Mouse (Mus musculus) CH12.LX (cell line): ENCODE measurements around the gene Col4a4. TPM values are rescaled to one million over a fixed set of nuclear protein-coding genes. Genes with fewer than 3 reads are reported as not detected.

Experiments
- DNase-seq: peaks from one replicate; pipeline ENCODE4 v3.0.0-alpha.2; 2013; ENCODE audit errors: extremely low read depth
- H3K27ac ChIP-seq: 2 replicates; pipeline ENCODE4 v1.5.1; 2012; ENCODE audit warnings: low read depth, mild to moderate bottlenecking, control low read depth, moderate library complexity; ENCODE audit not compliant: insufficient read depth
- H3K27me3 ChIP-seq: replicated peaks from 2 replicates; pipeline ENCODE3; 2012; ENCODE audit warnings: inconsistent platforms
- H3K36me3 ChIP-seq, 2 experiments: replicated peaks in 1 of 2; 2 replicates each; pipeline versions ENCODE3 to v1.6.1; 2012; ENCODE audit warnings: inconsistent platforms in 1 of 2, low read length in 1 of 2, mild to moderate bottlenecking in 1 of 2, mixed read lengths in 1 of 2, moderate library complexity in 1 of 2; ENCODE audit not compliant: control insufficient read depth in 1 of 2, insufficient read depth in 1 of 2
- H3K4me1 ChIP-seq, 2 experiments: 2 replicates each; pipeline ENCODE4 v1.6.1; 2012; ENCODE audit warnings: inconsistent platforms in 1 of 2, moderate library complexity in 1 of 2; ENCODE audit not compliant: insufficient read depth in 2 of 2, control insufficient read depth in 1 of 2
- H3K4me2 ChIP-seq: 2 replicates; pipeline ENCODE4 v1.6.1; 2012; ENCODE audit warnings: low read depth, mild to moderate bottlenecking, control low read depth; ENCODE audit not compliant: poor library complexity, insufficient read depth, severe bottlenecking
- H3K4me3 ChIP-seq, 3 experiments: fragments of 150-350 bp in 1 of 3; sonication (generic) in 1 of 3; replicated peaks in 1 of 3; 2 replicates each; pipeline versions ENCODE3 to v1.5.1; 2011 to 2012; ENCODE audit warnings: low read depth in 2 of 3, low read length in 2 of 3, mild to moderate bottlenecking in 2 of 3, moderate library complexity in 2 of 3, control low read depth in 1 of 3, improper control_type of control experiment in 1 of 3, inconsistent platforms in 1 of 3, mixed read lengths in 1 of 3; ENCODE audit not compliant: poor library complexity in 1 of 3
- H3K79me2 ChIP-seq: replicated peaks from 2 replicates; pipeline ENCODE4 v1.6.1; 2012; ENCODE audit warnings: mild to moderate bottlenecking, moderate library complexity; ENCODE audit not compliant: control insufficient read depth, poor library complexity, insufficient read depth, severe bottlenecking; ENCODE audit errors: extremely low read depth
- H3K9ac ChIP-seq: 2 replicates; pipeline ENCODE4 v1.6.1; 2012; ENCODE audit warnings: low read depth, mild to moderate bottlenecking, control low read depth, moderate library complexity; ENCODE audit not compliant: insufficient read depth
- H3K9me3 ChIP-seq: replicated peaks from 2 replicates; pipeline ENCODE3; 2012; ENCODE audit warnings: low read length, inconsistent platforms, mixed read lengths
- CHD1 ChIP-seq: IDR thresholded peaks from 2 replicates; pipeline ENCODE4 v1.6.1; 2012; ENCODE audit warnings: low read depth, low read length, improper control_type of control experiment, inconsistent platforms
- CTCF ChIP-seq, 2 experiments: IDR thresholded peaks in 1 of 2; conservative IDR thresholded peaks in 1 of 2; 2 replicates each; pipeline ENCODE4 v1.5.1; 2011 to 2012; ENCODE audit warnings: low read depth in 2 of 2, low read length in 2 of 2, improper control_type of control experiment in 1 of 2, inconsistent platforms in 1 of 2, mild to moderate bottlenecking in 1 of 2, moderate library complexity in 1 of 2
- E2F4 ChIP-seq: IDR thresholded peaks from 2 replicates; pipeline ENCODE4 v1.6.1; 2011; ENCODE audit warnings: low read depth, low read length, improper control_type of control experiment; ENCODE audit not compliant: insufficient replicate concordance
- ELF1 ChIP-seq: IDR thresholded peaks from 2 replicates; pipeline ENCODE4 v1.6.1; 2014; ENCODE audit warnings: low read depth, mild to moderate bottlenecking, inconsistent platforms, low read length, improper control_type of control experiment
- GABPA ChIP-seq: IDR thresholded peaks from 2 replicates; pipeline ENCODE4 v1.6.1; 2012; ENCODE audit warnings: low read depth, low read length, improper control_type of control experiment, inconsistent platforms; ENCODE audit not compliant: insufficient replicate concordance
- IRF4 ChIP-seq: IDR thresholded peaks from 2 replicates; pipeline ENCODE4 v1.6.1; 2014; ENCODE audit warnings: low read depth, mild to moderate bottlenecking, inconsistent platforms, low read length, improper control_type of control experiment
- JUND ChIP-seq: conservative IDR thresholded peaks from 2 replicates; pipeline ENCODE4 v1.6.1; 2011; ENCODE audit warnings: low read depth, low read length, improper control_type of control experiment
- KAT2A ChIP-seq: IDR thresholded peaks from 2 replicates; pipeline ENCODE4 v1.6.1; 2012; ENCODE audit warnings: low read length, improper control_type of control experiment, inconsistent platforms; ENCODE audit not compliant: insufficient replicate concordance
- MAX ChIP-seq: IDR thresholded peaks from 2 replicates; pipeline ENCODE4 v1.6.1; 2011; ENCODE audit warnings: low read length, improper control_type of control experiment
- MEF2A ChIP-seq: IDR thresholded peaks from 2 replicates; pipeline ENCODE4 v1.6.1; 2014; ENCODE audit warnings: low read depth, mild to moderate bottlenecking, inconsistent platforms, low read length, improper control_type of control experiment, borderline replicate concordance
- NELFE ChIP-seq: IDR thresholded peaks from 2 replicates; pipeline ENCODE4 v1.6.1; 2011; ENCODE audit warnings: low read depth, low read length, improper control_type of control experiment
- NRF1 ChIP-seq: IDR thresholded peaks from 2 replicates; pipeline ENCODE4 v1.6.1; 2014; ENCODE audit warnings: low read depth, mild to moderate bottlenecking, inconsistent platforms, low read length, improper control_type of control experiment, moderate library complexity
- POLR2AphosphoS2 ChIP-seq: IDR thresholded peaks from 2 replicates; pipeline ENCODE4 v1.6.1; 2011; ENCODE audit warnings: low read depth, low read length, improper control_type of control experiment
- RAD21 ChIP-seq: IDR thresholded peaks from 2 replicates; pipeline ENCODE4 v1.6.1; 2011; ENCODE audit warnings: low read depth, mild to moderate bottlenecking, low read length, improper control_type of control experiment, moderate library complexity
- SIN3A ChIP-seq: IDR thresholded peaks from 2 replicates; pipeline ENCODE4 v1.6.1; 2012; ENCODE audit warnings: low read length, improper control_type of control experiment, inconsistent platforms
- SMC3 ChIP-seq: IDR thresholded peaks from 2 replicates; pipeline ENCODE4 v1.6.1; 2011; ENCODE audit warnings: low read depth, low read length, improper control_type of control experiment
- TBP ChIP-seq: conservative IDR thresholded peaks from 2 replicates; pipeline ENCODE4 v1.6.1; 2011; ENCODE audit warnings: low read depth, low read length, improper control_type of control experiment
- TCF12 ChIP-seq: IDR thresholded peaks from 2 replicates; pipeline ENCODE4 v1.6.1; 2014; ENCODE audit warnings: low read depth, mild to moderate bottlenecking, inconsistent platforms, low read length, improper control_type of control experiment
- UBTF ChIP-seq: IDR thresholded peaks from 2 replicates; pipeline ENCODE4 v1.6.1; 2012; ENCODE audit warnings: low read depth, mild to moderate bottlenecking, inconsistent platforms, low read length, improper control_type of control experiment, moderate library complexity
- ZMIZ1 ChIP-seq: IDR thresholded peaks from 2 replicates; pipeline ENCODE4 v1.6.1; 2012; ENCODE audit warnings: low read depth, mild to moderate bottlenecking, inconsistent platforms, low read length, improper control_type of control experiment
- dilution Hi-C: fragments of 300-500 bp; cut with MboI; formaldehyde crosslinking; loops from 2 replicates; pipeline ENCODE4 v1.14.3; 2020; ENCODE audit warnings: low sequenced_read_pairs; ENCODE audit not compliant: extremely low pct_unique_long_range_greater_than_20kb, extremely low pct_ligation_motif_present
- in situ Hi-C: fragments of 300-500 bp; cut with MboI; formaldehyde crosslinking; loops from 3 replicates; pipeline ENCODE4 v1.14.3; 2019; ENCODE audit warnings: low sequenced_read_pairs, low pct_ligation_motif_present, low pct_unique_long_range_greater_than_20kb, mixed read lengths
- polyA plus RNA-seq: library from polyadenylated mRNA; unstranded; fragments of >175 nt; gene quantifications from 2 replicates; pipeline ENCODE4 v1.2.1, GENCODE M21; 2012; ENCODE audit warnings: low read depth; ENCODE audit not compliant: insufficient read length
- total RNA-seq, 2 experiments: library from RNA; depleted of rRNA; stranded (reverse); fragments of 300-350 nt in 1 of 2; fragments of >200 nt in 1 of 2; gene quantifications; 2 replicates each; pipeline ENCODE4 v1.2.3; 2012 to 2014

Col4a4 gene
- total and polyA plus RNA-seq, 3 experiments, result under 0.01 to 0.03 TPM; not detected in 1

DNA sequence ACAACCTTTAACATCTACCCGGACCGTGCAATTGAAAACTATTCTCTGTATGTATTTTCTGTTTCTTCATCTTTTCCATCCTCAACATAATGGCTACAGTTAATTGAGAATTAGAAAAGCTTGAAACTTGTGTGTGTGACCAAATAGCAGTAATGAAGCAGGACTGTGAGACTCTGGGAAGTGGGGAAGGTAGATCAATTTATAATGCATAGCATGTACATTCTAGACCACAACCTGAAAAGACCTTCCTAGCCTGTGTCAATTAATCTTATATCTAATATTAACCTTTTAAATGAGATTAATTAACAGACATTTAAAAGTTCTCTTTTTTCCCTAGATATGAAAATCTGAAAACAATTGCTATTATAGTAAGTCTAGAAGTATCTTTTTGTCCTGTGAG lies 42.7 kb downstream of the Col4a4 start:
- H3K27me3 ChIP-seq, result no peaks in the 10 kb centered on the region
- H3K79me2 ChIP-seq, result no peaks in the 10 kb centered on the region
- H3K4me1 ChIP-seq, result no peaks in the 10 kb centered on the region
- H3K27ac ChIP-seq, result no peak overlapping the region
- no peak overlapping the region for H3K4me2 ChIP-seq
- no peak overlapping the region for H3K4me3 ChIP-seq
- dilution Hi-C loops (no loop called here), in situ Hi-C loops (no loop called here)
- TF ChIP-seq E2F4 (no peak), ELF1 (no peak), NELFE (no peak), CHD1 (no peak), TCF12 (no peak), CTCF (conservative IDR thresholded peaks at IDR 0.05 in 1 of 2, IDR thresholded peaks at IDR 0.05 in 1 of 2; ENCODE audit: low read depth in 2 of 2, low read length in 2 of 2) (no peak), ZMIZ1 (no peak), KAT2A (no peak), MAX (no peak), NRF1 (no peak), UBTF (no peak), SMC3 (no peak), SIN3A (no peak), JUND (no peak), MEF2A (no peak), IRF4 (no peak), POLR2AphosphoS2 (no peak), GABPA (no peak), RAD21 (no peak)
- H3K9me3 ChIP-seq, result no peaks in the 10 kb centered on the region
- no peak for DNase-seq
- no peak overlapping the region for H3K9ac ChIP-seq
- H3K36me3 ChIP-seq, result no peaks in the 10 kb centered on the region

DNA sequence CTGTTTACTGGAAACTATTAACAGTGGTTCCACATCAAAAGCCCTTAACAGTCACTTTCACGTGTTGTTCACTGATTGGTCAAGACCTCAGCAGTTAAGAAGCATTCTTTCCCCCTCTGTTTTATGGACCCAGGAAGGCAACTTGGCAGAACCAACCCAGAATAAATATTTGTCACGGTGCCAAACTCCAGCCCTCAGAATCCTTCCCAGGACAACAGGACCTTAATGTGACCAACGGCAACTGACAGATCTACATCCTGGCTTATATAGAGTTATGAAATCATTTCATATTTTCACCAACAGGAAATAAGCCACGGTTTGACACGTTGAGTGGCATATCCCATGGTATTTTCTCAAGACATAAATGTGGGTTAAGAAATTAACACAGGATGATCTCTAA lies 46.6 kb downstream of the Col4a4 start:
- Histone ChIP-seq H3K27me3 (no peaks in the 10 kb centered on the region), H3K4me2 (no peak overlapping the region), H3K4me3 (no peak overlapping the region), H3K9ac (no peak overlapping the region), H3K4me1 (no peaks in the 10 kb centered on the region)
- dilution Hi-C loops, result no loop called here
- TF ChIP-seq NRF1 (no peak), TBP (no peak), GABPA (no peak)
- TF ChIP-seq, all 38 proteins: peak for 0
- H3K9me3 ChIP-seq, result no peaks in the 10 kb centered on the region
- H3K79me2 ChIP-seq, result no peaks in the 10 kb centered on the region
- in situ Hi-C loops, result no loop called here
- H3K36me3 ChIP-seq, result no peaks in the 10 kb centered on the region
- no peak overlapping the region for H3K27ac ChIP-seq
- DNase-seq, result no peak
